Mouse (Mus musculus): ENCODE data around the gene Ctnna3.

DNA sequence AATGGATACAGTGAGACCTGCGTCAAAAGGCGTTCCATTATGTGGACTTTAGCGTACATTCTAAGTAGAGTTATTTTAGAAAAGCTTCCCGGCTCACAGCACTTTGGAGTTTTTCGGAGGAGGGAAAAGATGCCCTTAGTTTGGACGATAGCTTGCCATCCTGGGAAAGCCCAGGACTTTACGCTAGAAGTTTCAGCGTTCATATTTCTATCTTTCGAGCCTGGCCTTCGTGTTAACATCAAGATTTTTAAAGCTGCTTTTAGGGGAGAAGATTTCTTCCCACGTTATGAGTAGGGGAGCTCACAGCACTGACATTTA, 916 bp upstream of the Ctnna3 start:
- TF ChIP-seq CTCF (IDR thresholded peaks at IDR 0.05; ENCODE audit: control insufficient read depth, insufficient read depth, insufficient read length) (no peak), USF1 (IDR thresholded peaks at IDR 0.05; ENCODE audit: low read depth) (no peak), MAX (IDR thresholded peaks at IDR 0.05) (no peak), MYOD1 (IDR thresholded peaks at IDR 0.05; ENCODE audit: control insufficient read depth, insufficient read length, low read depth) (no peak), MYOG (IDR thresholded peaks at IDR 0.05; ENCODE audit: control insufficient read depth, extremely low read depth, insufficient read length) (no peak), CEBPB (IDR thresholded peaks at IDR 0.05; ENCODE audit: low read depth) (no peak)
